Mouse (Mus musculus): ENCODE data around the gene Arl8b.

GRCm38 (mm10) chr6:108772913-108773312 is 10.0 kb upstream of the Arl8b start:
- peak; percentile 88 for TF ChIP-seq CTCF (IDR thresholded peaks at IDR 0.05; ENCODE audit: low read depth)
- TF ChIP-seq EP300 (IDR thresholded peaks at IDR 0.05; ENCODE audit: low read depth) = no peak

Measured in heart, postnatal 0 days (tissue).